Mouse (Mus musculus): ENCODE results near the gene Spock2. TPM values are rescaled to one million over a fixed set of nuclear protein-coding genes. Genes with fewer than 3 reads are reported as not detected.
"Not testable (repeated sequence)": the region's sequence is repeated elsewhere in the genome, so short reads cannot be mapped to it uniquely, and the experiment has no call there.

Gene Spock2
- total RNA-seq, 4 experiments from 2014 or later, result 467 to 536 (median 508) TPM

GRCm38 (mm10) chr10:60108321-60109111 is 2.5 kb downstream of the Spock2 start:
- no peak for DNase-seq (ENCODE audit: low spot score in 2 of 2)

GRCm38 (mm10) chr10:60109336-60109735 is 3.3 kb downstream of the Spock2 start:
- no peak for DNase-seq (ENCODE audit: low spot score in 2 of 2)

DNA sequence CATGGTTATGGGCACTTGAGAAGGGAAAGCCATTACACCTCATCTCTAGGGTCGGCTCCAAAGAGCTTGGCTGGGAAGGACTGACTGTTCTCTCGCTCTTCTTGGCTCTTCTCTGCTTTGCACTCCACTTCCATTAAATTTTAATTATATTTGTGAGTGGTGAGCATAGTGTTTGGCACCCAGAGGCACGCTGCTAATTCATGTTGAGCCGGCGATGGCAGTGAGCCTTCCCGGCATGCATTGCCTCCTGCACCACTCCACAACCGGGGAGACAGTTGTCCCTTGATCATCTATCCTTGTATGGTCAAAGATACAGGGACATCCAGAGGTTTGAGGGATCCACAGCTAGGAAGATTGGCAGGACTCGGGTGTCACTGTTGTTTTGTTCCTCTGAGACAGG is 4.0 kb downstream of the Spock2 start:
- no peak for DNase-seq (ENCODE audit: low spot score in 2 of 2)

- DNase-seq (ENCODE audit: low spot score in 2 of 2), result no peak
Measured at GRCm38 (mm10) chr10:60110908-60111475, 5.0 kb downstream of the Spock2 start.

GRCm38 (mm10) chr10:60113965-60114690 is 8.1 kb downstream of the Spock2 start:
- no peak for DNase-seq (ENCODE audit: low spot score in 2 of 2)

GRCm38 (mm10) chr10:60115345-60116185 is 9.5 kb downstream of the Spock2 start:
- peak; percentile 84 to 87 for DNase-seq (ENCODE audit: low spot score in 2 of 2)

DNA sequence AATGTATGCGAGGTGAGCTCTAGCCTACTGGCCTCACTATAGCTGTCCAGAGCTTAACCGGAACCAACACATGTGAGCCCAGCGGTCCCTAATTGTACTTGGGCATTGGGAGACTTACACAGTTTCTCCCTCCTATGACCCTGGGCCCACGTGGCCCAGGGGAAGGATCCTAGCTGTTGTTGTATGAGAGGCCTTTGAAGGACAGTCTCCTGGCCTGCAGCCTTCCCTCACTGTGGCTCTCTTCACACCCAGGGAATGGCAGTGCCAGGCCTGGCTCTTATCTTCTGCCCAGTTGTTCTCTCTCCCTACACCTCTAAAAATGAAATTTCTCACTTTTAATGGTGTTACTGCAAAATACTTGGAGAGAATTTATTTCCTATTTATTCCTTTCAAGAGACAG is 11.0 kb downstream of the Spock2 start:
- DNase-seq (ENCODE audit: low spot score in 2 of 2), result no peak

DNA sequence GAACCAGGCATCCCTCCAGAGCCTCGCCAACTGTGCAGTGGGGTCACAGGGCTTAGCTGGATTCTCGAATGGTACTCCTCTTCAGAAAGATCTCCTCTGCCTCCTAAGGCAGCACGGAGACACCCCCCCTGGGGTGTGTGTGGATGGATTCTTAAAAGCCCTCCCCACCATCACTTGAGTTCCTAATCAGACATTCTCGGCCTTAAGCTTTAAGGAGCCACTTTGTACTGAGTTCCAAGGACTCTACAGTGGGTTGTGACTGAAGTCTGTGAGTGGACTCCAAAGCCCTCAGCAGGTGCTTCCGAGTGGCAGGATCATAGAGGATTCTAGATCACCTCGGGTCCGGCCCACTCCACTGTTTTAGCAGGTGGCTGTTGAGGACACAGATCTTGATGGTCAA is 12.4 kb downstream of the Spock2 start:
- no peak for DNase-seq (ENCODE audit: low spot score in 2 of 2)

- DNase-seq (ENCODE audit: low spot score in 2 of 2), result no peak
Measured at GRCm38 (mm10) chr10:60120630-60121029, 14.6 kb downstream of the Spock2 start.

DNA sequence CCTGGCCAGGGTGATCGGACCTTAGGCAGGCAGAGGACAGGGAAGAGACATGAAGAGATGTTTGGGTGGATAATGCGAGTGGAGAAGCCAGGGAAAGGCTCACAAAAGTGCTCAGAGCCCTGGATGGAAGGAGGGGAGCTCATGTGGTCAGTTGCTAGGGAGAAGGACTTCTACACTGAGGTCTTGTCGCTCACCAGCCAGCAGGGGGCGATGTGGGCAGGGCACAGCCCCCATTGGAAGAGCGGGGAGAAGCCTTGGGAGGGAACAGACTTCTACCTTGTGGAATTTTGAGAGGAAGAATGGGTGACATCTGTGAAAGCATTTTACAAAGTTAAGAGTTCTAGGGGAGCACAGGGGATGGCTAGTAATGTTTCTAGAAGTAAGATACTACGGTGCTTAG is 18.1 kb downstream of the Spock2 start:
- DNase-seq (ENCODE audit: low spot score in 2 of 2), result no peak

- no peak for DNase-seq (ENCODE audit: low spot score in 2 of 2)
Measured at GRCm38 (mm10) chr10:60125529-60126327, 19.7 kb downstream of the Spock2 start.

GRCm38 (mm10) chr10:60128287-60128686 is 22.3 kb downstream of the Spock2 start:
- DNase-seq (ENCODE audit: low spot score in 2 of 2), result no peak

- DNase-seq (ENCODE audit: low spot score in 2 of 2), result no peak
Measured at GRCm38 (mm10) chr10:60130504-60130903, 24.5 kb downstream of the Spock2 start.

DNA sequence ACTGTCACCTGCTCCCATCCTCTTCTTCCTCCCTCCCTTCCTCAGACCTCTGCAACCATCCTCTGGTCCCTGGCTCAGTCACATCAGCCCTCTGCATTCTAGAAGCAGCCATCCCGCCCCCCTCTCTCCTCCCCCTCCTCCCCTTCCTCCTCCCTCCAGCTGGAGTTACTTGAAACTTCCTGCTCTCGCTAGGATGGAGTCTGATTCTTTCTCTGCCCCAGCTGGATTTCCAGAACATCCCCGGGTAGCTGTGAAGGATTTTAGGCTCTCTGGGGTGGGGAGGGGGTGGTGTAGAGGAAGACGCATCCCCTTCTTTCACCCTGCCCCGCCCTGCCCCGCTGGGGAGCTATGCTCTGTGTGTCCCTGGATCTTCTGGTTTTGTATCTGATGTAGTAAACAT is 27.5 kb downstream of the Spock2 start:
- no peak for DNase-seq (ENCODE audit: low spot score in 2 of 2)

- DNase-seq (ENCODE audit: low spot score in 2 of 2), result no peak
Measured at GRCm38 (mm10) chr10:60134201-60134600, 28.2 kb downstream of the Spock2 start.

DNA sequence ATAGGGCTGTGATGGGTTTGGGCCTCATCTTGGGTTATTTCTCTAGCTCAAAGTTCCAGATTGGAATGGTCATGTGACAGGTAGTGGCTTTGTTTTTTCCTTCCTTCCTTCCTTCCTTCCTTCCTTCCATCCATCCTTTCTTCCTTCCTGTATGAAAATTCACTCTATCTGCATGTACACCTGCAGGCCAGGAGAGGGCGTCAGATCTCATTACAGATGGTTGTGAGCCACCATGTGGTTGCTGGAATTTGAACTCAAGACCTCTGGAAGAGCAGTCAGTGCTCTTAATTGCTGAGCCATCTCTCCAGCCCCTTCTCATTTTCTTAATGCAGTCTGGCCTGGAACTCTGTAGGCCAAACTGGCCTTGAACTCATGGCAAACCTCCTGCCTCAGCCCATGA is 30.0 kb downstream of the Spock2 start:
- DNase-seq (ENCODE audit: low spot score in 2 of 2), result not testable (repeated sequence)

DNA sequence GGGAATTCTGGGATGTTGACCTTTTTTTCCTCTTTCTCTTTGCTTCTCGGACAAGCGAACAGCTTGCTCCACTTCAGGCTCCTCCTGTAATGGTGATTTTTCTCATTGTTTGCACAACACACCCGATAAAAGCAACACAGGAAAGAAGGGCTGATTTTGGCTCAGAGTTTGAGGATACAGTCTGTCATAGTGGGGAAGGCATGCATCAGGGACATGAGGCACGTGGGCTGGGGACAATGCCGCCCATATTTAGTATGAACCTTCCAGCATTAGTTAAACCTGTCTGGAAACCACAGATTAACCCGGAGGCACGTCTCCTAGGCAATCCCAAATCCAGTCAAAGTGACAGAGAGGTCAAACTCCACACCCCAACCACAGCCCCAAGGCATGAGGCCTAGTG is 30.9 kb downstream of the Spock2 start:
- DNase-seq (ENCODE audit: low spot score in 2 of 2), result no peak

GRCm38 (mm10) chr10:60138680-60139079 is 32.7 kb downstream of the Spock2 start:
- DNase-seq (ENCODE audit: low spot score in 2 of 2), result no peak

- no peak for DNase-seq (ENCODE audit: low spot score in 2 of 2)
Measured at GRCm38 (mm10) chr10:60140751-60141150, 34.7 kb downstream of the Spock2 start.

DNA sequence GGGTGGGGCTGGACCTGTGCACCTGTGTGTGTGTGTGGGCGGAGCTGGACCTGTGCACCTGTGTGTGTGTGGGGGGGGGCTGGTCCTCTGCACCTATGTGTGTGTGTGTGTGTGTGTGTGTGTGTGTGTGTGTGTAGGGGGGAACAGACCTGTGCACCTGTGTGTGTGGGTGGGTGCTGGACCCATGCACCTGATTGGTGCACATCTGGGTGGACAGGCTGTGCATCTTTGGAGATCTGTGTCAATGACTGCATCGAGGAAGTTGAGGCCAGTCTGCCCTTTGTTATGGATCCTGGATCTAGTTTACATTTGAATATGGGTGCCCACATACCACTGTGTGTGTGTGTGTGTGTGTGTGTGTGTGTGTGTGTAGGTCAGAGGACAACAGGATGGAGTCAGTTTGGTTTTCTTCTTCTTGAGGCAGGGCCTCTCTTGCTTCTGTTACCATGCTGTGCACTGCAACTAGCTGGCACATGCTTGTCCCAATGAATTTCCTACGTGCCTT is 35.7 kb downstream of the Spock2 start:
- no peak for DNase-seq (ENCODE audit: low spot score in 2 of 2)

All from layer of hippocampus, adult 8-10 months (tissue).